Mouse (Mus musculus) left cerebral cortex, adult 11 months (tissue): ENCODE data around the gene Ccpg1.

Source experiments
- DNase-seq: peaks from one replicate; pipeline ENCODE4 v3.0.0; 2022; ENCODE audit warnings: low spot score

Ccpg1 gene

DNA sequence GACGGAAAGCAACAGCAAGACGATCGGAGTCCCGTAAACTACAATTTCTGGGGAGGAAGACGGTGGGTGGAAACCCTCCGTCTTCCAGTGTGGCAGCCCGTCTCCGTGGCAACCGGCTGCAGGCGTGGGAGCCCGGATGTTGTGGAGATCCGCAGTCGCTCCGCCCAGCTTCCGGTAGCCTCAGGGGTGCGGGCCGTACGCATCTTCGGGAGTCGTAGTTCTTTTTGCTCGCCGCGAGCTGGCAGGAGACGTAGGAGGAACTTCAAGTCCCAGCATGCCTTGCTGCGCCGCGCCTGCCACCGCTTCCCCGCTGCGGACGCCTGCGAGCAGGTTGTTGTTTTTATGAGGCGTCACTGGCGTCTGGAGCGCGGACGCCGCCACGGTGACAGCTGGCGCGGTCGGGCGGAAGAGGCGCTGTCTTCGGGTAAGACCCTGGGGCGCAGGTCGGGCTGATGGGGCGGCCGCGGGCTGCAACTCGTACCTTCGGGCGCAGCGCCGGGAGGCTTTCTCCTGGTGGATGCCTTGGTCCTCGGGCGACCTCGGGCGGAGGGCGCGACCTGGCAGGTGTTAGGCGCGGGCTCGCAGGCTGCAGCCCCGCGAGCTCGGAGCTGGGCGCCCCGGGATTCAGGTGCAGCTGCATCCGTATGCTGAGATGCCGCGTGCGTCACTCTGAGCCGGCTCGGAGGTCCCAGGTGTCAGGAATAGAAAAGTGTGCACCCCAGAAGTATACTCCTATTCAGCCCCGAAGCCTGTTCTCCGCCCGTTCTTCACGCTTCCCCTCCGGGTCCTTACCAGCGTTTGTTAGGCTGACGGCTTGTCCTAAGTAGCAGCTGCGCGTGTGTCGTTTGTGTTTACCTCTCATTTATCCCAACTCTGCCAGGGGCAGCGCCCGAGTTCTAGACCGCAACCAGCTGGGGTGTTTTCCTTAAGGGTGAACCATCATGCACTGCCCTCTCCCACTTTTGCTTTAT is at the start of gene Ccpg1, which contains the start of gene Ccpg1os:
Ccpg1 (plus strand) TSS at position 180 of the 971 bp plus-strand sequence.
Ccpg1os (minus strand) TSS at position 133 of the 971 bp plus-strand sequence.
- DNase-seq: peak; percentile 96

DNA sequence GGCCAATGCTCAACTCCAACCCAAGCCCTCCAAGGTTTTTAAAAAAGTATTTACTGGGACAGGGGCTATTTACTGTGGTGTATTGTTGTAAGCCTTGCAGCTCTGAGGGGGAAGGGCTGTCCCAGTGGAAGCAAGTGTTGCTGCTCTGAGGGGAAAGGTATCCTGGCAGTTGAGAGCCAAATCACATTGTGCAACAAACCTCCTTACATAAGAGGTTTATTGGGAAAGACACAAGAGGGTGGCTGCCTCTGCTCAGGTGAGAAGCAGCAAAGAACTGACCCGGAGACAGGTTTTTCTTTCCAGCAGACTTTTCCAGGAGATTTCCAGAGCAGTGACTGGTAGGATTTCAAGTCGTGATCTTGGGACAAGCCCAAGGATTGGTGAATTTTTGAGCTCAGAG is 48.9 kb upstream of the Ccpg1 start:
- no peak for DNase-seq

DNA sequence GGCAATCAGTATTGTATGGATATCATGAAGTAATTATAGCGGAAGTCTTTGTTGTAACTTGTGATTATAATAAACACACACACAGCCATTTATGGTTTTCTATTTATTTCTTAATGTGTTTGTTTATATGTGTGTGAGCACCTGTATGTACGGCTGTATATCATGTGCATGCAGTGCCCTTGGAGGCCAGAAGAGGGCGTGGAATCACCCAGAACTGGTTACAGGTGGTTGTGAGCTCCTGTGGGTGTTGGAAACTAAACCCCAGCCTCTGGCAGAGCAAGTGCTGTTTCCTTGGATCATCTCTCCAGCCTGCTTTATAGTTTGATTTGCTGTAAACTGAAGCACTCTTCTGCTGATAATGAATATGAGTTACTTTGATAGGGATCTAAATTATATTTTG is 41.8 kb upstream of the Ccpg1 start:
- no peak for DNase-seq

DNA sequence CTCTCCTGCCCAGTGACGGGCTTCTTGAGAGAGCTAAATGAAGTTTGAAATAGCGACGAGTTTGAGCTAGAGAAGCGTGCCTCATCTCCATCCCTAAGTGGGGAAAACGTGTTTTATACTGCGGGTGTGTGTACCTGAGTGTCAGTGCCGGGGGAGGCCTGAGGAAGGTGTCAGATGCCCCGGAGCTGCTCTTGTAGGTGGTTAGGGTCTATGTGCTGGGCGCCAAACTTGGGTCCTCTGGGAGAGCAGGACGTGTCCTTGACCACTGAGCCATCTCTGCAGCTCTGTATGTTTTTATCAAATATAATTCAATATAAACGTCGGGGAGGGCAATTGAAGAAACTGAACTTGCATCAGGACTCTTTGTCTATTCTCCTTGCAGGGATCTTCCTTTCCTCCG is 40.9 kb upstream of the Ccpg1 start:
- no peak for DNase-seq

DNA sequence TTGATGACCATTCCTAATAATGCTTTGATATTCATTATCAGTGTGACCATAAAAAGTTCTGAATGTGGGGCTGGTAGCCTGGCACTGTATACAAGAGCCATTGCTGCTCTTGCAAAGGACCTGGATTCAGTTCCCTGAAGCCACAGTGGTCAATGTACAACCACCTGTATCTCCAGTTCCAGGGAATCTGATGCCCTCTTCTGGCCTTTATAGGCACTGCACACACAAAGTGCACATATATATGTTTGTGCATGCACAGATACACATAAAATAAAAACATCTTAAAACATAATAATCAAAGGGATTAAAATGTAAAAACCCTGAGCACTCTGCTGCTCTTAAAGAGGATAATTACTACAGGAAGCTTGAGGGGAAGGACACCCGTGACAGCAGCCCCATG is 38.2 kb upstream of the Ccpg1 start:
- no peak for DNase-seq

DNA sequence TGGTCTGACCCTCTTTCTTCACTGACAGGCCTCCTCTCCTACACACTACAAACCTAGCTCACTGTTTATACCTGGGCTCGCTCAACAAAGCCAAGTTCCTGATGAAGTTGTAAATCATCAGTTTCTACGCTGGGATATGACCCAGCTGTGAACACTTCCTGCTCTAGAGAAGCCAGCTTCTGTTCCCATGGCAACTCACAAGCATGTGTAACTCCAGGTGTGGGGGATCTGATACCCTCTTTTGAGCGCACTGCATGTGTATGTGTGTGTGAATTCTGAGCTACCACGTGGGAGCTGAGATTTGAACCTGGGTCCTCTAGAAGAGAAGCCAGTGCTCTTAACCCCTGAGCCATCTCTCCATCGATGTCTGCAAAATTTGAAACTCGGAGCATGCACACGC is 35.7 kb upstream of the Ccpg1 start:
- no peak for DNase-seq

DNA sequence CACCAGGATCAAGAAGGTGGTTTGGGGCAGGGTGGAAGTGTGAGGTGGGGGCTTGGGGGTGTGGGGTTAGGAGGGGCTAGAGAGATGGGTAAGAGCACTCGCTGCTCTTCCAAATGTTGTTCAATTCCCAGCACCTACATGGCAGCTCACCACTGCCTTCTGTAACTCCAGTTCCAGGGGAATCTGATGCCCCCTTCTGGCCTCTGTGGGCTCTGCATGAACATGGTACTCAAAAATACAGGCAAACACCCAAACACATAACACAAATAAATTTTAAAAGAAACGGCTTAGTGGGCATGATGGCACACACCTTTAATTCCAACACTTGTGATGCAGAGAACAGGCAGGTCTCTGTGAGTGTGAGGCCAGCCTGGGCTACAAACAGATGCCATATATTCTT is 30.5 kb upstream of the Ccpg1 start:
- DNase-seq: no peak

DNA sequence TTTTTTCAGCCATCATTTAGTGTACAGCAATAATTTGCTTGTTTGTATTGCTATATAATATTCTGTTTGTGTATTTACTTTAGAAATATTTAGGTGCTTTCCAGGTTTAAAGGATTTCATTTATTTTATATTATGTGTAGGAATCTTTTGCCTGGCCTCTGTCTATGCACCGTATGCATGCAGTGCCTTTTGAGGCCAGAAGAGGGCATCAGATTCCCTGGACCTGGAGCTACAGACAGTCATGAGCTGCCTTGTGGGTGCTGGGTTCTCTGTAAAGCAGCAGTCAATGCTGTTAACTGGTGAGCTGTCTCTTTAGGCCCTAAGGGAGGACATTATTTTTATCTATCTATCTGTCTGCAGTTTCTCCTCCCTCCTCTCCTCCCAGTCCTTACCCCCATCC is 29.7 kb upstream of the Ccpg1 start:
- DNase-seq: no peak

DNA sequence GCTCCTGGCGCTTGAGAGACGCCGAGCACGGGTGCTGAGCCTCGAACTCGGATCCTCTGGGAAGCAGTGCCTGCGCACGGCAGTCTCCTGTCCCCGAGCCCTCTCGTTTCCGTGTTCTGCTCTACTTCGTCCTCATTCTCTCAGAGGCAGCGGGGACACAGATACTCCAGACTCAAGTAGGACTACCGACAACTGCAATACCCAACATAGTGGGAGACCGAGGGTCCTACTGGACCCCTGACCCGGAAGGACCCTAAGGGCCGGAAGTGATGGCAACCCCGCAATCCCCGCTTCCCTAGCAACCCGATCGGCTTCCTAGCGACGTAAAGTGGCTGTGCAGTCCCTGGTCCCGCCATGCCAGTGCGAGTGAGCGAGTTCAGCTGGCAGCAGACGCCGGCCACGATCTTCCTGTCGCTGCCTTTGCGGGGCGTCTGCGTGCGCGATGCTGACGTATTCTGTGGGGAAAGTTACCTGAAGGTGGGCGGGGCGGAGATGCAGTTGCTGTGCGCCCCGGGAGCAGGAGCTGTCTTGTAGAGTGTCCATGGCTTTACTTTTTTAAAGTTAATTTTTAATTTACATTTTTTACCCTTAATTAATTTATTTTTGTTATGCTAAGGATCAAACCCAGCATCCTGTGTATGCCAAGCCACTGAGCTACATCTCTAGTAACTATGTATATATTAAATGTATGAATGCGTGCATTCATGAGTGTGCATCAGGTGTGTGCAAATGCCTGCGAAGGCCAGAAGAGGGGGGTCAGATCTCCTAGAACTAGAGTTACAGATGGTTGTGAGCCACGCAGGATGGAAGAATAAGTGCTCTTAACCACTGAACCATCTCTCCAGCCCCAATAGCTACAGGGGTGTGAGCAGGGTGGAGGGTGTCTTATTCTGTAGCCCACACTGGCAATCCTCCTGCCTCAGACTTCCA is 26.4 kb upstream of the Ccpg1 start, which contains the start of the genes Dyx1c1 and Gm44503:
Dyx1c1 (plus strand) TSS at position 265 of the 930 bp plus-strand sequence.
Gm44503 (plus strand) TSS at position 332 of the 930 bp plus-strand sequence.
- peak; percentile 65 for DNase-seq

DNA sequence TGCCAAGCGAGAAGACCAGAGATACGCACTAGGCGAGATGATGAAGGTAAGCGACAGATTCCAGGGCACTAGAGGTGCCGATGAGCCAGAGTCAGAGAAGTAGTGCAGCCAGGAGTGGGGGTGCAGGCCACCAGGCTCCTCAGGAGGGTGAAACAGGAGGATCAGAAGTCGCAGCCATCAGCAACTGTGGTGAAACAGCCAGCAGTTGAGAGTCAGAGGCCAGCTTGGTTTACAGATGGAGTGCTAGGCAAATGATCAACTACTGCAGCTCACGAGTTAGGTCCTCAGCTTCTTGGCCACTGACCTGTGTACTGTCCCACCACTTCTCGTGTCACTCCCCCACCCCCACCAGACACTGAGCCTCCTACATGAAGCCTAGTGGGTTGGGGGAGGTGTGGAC is 23.9 kb upstream of the Ccpg1 start:
- DNase-seq: no peak

DNA sequence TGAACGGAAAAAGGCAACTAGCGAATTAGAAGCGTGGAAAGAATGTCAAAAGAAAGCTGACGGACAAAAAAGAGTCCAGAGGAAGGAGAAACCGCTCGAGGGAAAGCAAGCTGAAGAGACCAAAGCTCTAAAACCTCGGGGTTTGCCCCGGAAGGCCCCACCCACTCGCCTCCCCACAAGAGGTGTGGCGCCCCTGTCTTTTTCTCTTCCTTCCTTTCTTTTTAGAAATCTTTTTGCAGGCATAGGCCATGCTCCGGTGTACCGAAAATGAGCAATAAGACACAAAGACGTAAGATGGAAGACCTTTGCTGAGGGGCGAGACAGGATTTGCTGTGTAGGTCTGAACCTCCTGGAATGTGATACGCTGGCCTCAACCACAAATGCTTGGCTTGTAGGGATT is 23.3 kb upstream of the Ccpg1 start:
- no peak for DNase-seq

DNA sequence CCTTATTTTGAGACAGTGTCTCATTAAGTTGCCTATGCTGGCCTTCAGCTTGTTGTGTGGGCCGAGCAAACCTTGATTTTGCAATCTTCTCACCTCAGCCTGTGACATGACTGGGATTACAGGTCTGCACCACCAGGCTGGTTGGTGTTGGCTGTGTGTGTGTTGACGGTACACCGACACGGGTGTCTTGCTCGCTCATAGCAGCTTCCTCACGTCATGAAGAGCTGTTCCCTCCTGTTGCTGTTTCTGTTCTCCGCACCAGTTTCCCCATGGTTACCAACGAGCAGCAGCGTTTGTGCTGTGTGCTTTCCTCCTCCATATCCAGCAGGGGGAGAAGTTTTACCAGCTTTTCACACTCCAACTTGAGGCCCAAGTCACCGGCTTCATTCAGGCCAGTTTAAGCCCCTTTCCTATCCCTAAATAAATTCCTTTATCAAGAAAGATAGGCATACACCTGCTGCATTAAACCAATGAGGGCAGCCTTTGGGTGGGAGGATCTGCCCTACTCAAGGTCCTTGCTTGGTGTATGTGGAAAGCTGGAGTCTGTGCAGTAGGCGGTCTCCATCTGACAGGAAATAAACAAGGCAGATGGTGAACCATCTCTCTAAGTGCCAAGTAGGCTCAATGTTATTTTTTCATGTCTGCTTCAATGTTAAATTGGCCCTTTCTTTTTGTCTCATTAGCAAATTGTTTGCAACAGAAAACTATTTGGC is 16.7 kb upstream of the Ccpg1 start:
- DNase-seq: peak; percentile 52

DNA sequence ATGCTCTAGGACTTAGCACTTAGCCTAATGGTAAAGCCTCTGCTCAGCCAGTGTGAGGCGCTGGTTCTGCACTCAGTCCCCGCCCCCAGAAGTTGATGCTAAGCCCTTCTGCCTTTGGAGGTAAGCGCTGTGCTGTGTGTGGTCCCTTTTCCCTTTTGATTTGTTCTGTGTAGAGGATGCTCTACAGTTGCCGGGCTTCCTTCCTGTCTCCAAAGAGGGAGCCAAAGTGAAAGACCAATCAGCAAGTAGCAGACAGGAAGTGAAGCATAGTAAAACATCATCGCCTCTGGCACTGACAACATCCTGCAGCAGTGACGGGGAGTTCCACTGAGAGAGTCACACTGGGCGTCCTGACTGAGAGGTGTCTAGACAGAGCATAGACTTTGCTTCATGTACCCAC is 15.4 kb upstream of the Ccpg1 start:
- no peak for DNase-seq

DNA sequence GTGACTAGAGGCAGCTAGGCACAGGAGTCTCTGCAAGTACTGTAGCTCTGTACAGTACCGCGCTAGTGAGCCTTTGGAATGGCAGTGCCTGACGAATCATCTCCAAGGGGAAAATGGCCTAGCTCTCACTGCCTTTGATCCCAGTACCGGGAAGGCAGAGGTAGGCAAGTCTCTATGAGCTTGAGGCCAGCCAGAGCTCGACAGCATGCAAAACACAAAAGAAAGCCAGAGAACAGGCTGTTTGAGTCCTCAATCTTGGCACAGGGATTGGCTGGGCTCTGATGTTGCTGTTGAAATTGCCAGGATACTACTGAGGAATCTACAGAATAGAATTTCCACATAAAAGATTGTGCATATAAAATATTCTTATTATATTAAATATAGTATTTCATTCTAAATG is 12.8 kb upstream of the Ccpg1 start:
- DNase-seq: no peak

DNA sequence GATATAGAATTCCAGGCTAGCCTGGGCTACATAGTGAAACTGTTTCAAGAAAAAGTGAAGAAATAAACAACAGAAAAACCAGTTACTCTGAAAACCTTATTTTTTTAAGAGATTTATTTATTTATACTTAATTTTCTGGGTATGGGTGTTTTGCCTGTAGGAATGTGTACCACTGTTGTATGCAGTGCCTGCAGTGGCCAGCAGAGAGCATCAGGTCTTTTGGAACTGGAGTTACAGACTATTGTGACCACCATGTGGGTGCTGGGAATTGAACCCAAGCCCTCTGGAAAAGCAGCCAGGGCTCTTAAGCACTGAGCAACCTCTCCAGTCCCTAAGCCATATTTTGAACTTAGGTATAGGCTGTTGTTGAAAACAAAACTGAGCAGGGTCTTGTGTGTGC is 12.2 kb upstream of the Ccpg1 start:
- DNase-seq: no peak

DNA sequence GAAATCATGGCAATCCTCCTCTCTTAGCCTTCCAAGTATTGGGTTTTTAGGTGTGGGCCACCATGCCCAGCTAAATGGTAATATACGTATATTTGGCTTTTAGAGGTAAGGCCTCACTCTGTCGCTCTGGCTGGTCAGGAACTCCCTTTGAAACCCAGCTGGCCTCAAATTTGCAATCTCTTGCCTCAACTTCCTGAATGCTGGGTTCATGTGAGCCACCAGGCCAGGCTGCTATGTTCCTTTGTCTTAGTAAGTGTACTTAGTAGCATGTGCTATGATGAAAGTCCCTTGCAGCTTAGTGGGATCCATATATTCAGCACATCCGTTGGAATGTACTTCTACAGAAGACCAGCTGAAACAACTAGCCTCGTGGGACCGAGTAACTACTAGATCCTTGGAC is 10.5 kb upstream of the Ccpg1 start:
- DNase-seq: no peak

DNA sequence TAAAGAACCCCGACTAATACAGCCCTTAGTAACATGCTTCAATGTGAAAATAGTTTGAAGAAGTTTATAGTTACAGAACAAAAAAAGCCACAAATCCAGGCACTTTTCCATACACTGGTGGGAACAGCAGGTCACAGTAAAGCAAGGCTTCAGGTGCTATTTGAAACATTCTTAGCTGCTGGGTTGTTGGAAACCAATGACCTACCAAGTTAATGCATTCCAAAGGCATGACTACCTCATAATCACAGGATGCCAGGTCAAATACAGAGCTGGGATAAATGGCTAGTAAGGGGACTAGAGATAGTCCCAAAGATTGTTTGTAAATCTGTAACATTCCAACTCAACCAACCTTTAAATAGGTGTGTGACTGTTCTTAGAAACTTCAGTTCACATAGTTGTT is 10.0 kb upstream of the Ccpg1 start:
- no peak for DNase-seq

DNA sequence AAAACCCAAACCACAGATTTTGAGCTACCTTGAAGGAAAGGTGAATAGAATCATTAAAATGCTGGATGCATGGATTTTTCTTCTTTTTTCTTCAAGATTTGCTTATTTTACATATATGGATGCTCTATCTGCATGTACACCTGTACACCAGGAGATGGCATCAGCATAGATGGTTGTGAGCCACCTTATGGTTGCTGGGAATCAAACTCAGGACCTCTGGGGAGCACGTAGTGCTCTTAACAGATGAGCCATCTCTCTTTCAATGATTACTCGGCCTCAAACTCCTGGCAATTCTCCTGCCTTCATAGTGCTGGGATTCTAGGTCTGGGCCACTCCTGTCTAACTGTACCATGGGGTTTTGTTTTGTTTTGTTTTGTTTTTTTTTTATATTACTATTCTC is 2.2 kb upstream of the Ccpg1 start:
- no peak for DNase-seq

DNA sequence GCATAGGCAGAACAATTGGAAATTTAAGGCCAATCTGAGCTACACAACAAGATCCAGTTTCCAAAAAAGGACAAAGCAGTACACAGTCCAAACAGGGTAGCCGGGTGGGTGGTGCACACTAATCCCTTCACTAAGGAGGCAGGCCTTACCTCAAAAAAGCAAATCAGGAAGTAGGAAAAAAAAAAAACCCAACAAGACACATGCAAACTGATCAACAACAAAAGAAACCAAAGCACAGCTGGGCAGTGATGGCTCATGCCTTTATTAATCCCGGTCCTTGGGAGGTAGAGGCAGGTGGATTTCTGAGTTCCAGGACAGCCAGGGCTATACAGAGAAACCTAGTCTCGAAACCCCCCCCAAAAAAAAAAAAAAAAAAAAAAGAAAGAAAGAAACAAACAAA is 2.5 kb downstream of the Ccpg1 start:
- no peak for DNase-seq

DNA sequence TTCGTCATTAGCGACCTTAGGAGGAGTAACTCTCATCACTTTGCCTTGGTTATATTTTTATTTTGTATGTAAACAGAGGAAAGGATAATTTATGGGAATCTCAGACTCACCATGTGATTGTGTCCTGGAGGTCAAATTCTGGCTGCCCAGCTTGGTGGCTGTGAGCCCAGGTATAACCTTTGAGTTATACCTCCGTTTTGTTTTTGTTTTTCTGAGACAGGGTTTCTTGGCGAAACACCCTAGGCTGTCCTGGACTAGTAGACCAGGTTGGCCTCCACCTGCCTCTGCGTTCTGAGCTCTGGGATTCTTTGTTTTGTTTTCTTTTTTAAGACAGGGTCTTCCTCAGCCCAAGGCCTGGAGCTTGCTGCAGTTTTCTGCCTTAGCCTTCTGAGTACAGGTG is 3.5 kb downstream of the Ccpg1 start:
- DNase-seq: no peak

DNA sequence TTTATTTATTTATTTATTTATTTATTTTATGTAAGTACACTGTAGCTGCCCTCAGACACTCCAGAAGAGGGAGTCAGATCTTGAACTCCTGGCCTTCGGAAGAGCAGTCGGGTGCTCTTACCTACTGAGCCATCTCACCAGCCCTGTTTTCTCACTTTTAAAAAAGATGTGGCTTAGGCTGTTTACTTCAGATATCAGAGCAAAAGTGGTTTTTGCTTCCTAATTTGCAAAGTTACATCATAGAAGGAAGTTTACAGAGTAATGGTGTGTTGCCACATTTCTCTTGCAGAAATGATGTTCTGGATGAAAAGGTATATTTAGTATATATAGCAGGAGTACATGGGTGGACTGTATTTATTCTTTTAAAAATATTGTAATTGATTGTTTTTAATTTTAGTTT is 6.2 kb downstream of the Ccpg1 start:
- no peak for DNase-seq

DNA sequence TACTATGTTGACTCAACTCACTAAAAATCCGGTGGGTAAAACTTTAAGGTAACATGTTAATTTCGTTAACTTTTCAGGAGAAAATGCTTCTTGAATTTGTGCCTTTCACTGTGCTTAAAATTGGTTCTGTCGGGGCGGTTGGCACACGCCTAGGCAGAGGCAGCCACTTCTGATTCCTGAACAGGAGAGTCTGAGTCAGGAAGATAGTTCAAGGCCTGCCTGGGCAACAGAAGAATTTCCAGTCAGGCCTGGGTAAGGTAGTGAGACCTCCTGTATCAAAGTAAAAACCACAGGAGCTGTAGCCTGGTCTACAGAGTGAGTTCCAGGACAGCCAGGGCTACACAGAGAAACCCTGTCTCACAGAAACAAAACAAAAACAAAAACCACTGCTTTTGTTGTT is 7.3 kb downstream of the Ccpg1 start:
- DNase-seq: no peak
